Mouse (Mus musculus): ENCODE data around the gene Lmbrd1. TPM values are rescaled to one million over a fixed set of nuclear protein-coding genes. Genes with fewer than 3 reads are reported as not detected.

The Lmbrd1 gene
- total and polyA plus RNA-seq, 2 experiments from 2014 or later, result 32.7 to 45.5 TPM

GRCm38 (mm10) chr1:24686235-24687021 is 8.0 kb downstream of the Lmbrd1 start:
- no peak overlapping the region for H3K9ac ChIP-seq
- H3K27ac ChIP-seq (ENCODE audit: low read depth, low read length), result no peak overlapping the region
- H3K27me3 ChIP-seq (ENCODE audit: insufficient read depth, low read length), result no peaks in the 10 kb centered on the region
- TF ChIP-seq CTCF (IDR thresholded peaks at IDR 0.05; ENCODE audit: low read depth), result no peak
- 64% methylated on average over 4 of the region's 4 CpGs for WGBS
- no peak overlapping the region for H3K4me2 ChIP-seq (ENCODE audit: low read depth)
- no peaks in the 10 kb centered on the region for H3K9me3 ChIP-seq (ENCODE audit: low read length)
- DNase-seq (no peak), ATAC-seq (no peak)
- H3K4me3 ChIP-seq (ENCODE audit: low read depth, low read length), result no peak overlapping the region
- no peaks in the 10 kb centered on the region for H3K4me1 ChIP-seq (ENCODE audit: insufficient read depth)
- peaks cover 8% of the 10 kb centered on the region for H3K36me3 ChIP-seq (ENCODE audit: insufficient read depth)

GRCm38 (mm10) chr1:24697677-24698076 is 19.2 kb downstream of the Lmbrd1 start:
- no peaks in the 10 kb centered on the region for H3K4me1 ChIP-seq (ENCODE audit: insufficient read depth)
- no peak overlapping the region for H3K4me2 ChIP-seq (ENCODE audit: low read depth)
- peaks cover 6% of the 10 kb centered on the region; the same call in 1 of the 2 replicates for H3K36me3 ChIP-seq (ENCODE audit: insufficient read depth)
- ATAC-seq, result no peak
- no peak overlapping the region for H3K9ac ChIP-seq
- H3K27me3 ChIP-seq (ENCODE audit: insufficient read depth, low read length), result no peaks in the 10 kb centered on the region
- TF ChIP-seq CTCF (IDR thresholded peaks at IDR 0.05; ENCODE audit: low read depth), result no peak
- no peak overlapping the region for H3K27ac ChIP-seq (ENCODE audit: low read depth, low read length)
- no peak for DNase-seq
- WGBS, result 86% methylated on average over 3 of the region's 3 CpGs
- no peak overlapping the region for H3K4me3 ChIP-seq (ENCODE audit: low read depth, low read length)
- H3K9me3 ChIP-seq (ENCODE audit: low read length), result no peaks in the 10 kb centered on the region

DNA sequence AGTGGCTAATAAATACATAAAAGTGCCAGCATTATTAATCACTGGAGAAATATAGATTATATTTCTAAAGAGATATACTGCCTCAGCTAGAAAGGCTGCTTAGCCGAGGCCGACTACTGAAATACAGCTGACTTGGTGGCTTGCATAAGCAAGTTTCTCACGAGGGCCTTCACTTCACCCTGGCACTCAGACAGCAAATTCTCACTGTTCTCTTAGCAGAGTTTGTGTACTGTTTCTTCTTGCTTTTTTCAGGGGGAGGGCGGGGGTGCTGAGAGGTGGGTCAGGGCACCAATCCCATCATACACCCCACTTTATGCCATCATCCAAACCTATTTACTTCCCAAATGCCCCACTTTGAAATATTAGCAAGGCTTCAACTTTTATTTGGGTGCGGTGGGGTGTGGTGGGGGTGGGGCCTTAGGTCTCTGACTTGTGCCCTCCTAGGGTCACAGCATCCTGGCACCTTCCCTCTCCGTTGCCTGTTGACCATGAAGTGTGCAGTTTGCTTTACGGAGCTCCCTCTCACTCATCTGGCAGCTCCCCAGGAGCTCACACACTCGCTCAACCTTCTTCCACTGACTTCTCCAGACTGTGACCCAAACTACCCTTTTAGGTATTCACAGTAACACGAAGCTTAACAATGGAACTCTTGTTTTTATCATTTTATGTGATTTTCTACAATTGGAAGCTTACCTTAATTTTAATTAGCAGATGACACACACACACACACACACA is 19.9 kb downstream of the Lmbrd1 start:
- no peak overlapping the region for H3K4me3 ChIP-seq (ENCODE audit: low read depth, low read length)
- no peaks in the 10 kb centered on the region for H3K9me3 ChIP-seq (ENCODE audit: low read length)
- H3K4me1 ChIP-seq (ENCODE audit: insufficient read depth), result no peaks in the 10 kb centered on the region
- no peak for TF ChIP-seq CTCF (IDR thresholded peaks at IDR 0.05; ENCODE audit: low read depth)
- H3K36me3 ChIP-seq (ENCODE audit: insufficient read depth), result no peaks in the 10 kb centered on the region
- H3K27ac ChIP-seq (ENCODE audit: low read depth, low read length), result no peak overlapping the region
- H3K4me2 ChIP-seq (ENCODE audit: low read depth), result no peak overlapping the region
- H3K9ac ChIP-seq, result no peak overlapping the region
- WGBS, result 69% methylated on average over 9 of the region's 9 CpGs
- no peak for ATAC-seq
- H3K27me3 ChIP-seq (ENCODE audit: insufficient read depth, low read length), result no peaks in the 10 kb centered on the region
- DNase-seq, result no peak

DNA sequence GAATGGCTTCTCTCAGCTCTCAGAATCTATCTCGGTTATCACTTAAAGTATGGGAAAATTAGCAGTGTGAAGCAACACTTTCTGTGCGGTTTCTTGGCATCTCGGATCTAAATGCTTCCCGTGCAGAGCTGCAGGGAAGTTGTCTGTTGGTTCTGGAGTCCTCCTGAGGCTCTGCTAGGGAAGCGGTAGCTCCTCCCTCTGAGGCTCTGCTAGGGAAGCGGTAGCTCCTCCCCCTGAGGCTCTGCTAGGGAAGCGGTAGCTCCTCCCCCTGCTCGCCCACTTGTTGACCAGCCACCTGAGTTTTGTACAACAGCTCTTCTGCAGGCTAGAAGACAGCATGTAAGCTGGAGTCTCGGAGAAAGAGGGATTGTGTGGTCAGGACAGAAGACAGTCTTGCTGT is 20.9 kb downstream of the Lmbrd1 start:
- Histone ChIP-seq H3K27ac (ENCODE audit: low read depth, low read length) (no peak overlapping the region), H3K27me3 (ENCODE audit: insufficient read depth, low read length) (no peaks in the 10 kb centered on the region), H3K36me3 (ENCODE audit: insufficient read depth) (no peaks in the 10 kb centered on the region), H3K9ac (no peak overlapping the region), H3K4me2 (ENCODE audit: low read depth) (no peak overlapping the region), H3K4me1 (ENCODE audit: insufficient read depth) (no peaks in the 10 kb centered on the region), H3K9me3 (ENCODE audit: low read length) (no peaks in the 10 kb centered on the region), H3K4me3 (ENCODE audit: low read depth, low read length) (no peak overlapping the region)
- no peak for ATAC-seq
- no peak for DNase-seq
- TF ChIP-seq CTCF (IDR thresholded peaks at IDR 0.05; ENCODE audit: low read depth), result no peak
- 28% methylated on average over 9 of the region's 9 CpGs for WGBS

DNA sequence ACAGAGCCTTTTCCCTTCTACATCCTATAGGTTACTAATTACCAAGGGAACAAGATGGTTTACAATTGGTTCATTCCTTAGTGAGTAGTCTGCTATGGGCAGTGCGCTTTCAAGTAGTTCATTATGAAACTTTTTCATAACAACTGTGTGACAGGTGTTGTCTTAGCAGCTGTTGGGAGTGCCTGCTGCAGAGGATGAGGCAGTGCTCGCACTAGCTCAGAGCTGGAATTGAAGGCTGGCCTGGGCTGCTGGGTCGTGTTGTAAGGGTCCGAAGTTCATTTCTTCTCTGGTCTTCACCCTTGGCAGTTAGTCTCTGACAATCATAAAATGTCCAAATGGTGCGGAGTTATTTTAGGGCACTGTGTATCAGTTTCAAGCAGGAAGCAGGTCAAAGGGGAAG is 21.8 kb downstream of the Lmbrd1 start:
- Histone ChIP-seq H3K4me1 (ENCODE audit: insufficient read depth) (no peaks in the 10 kb centered on the region), H3K4me2 (ENCODE audit: low read depth) (no peak overlapping the region), H3K36me3 (ENCODE audit: insufficient read depth) (no peaks in the 10 kb centered on the region), H3K27me3 (ENCODE audit: insufficient read depth, low read length) (no peaks in the 10 kb centered on the region), H3K9me3 (ENCODE audit: low read length) (no peaks in the 10 kb centered on the region), H3K27ac (ENCODE audit: low read depth, low read length) (no peak overlapping the region), H3K4me3 (ENCODE audit: low read depth, low read length) (no peak overlapping the region), H3K9ac (no peak overlapping the region)
- WGBS, result 92% methylated on average over 5 of the region's 5 CpGs
- TF ChIP-seq CTCF (IDR thresholded peaks at IDR 0.05; ENCODE audit: low read depth), result no peak
- DNase-seq (no peak), ATAC-seq (no peak)

- Histone ChIP-seq H3K4me2 (ENCODE audit: low read depth) (no peak overlapping the region), H3K9ac (no peak overlapping the region), H3K36me3 (ENCODE audit: insufficient read depth) (peaks cover 4% of the 10 kb centered on the region; the same call in 1 of the 2 replicates), H3K4me1 (ENCODE audit: insufficient read depth) (no peaks in the 10 kb centered on the region), H3K27ac (ENCODE audit: low read depth, low read length) (no peak overlapping the region), H3K9me3 (ENCODE audit: low read length) (no peaks in the 10 kb centered on the region), H3K27me3 (ENCODE audit: insufficient read depth, low read length) (no peaks in the 10 kb centered on the region), H3K4me3 (ENCODE audit: low read depth, low read length) (no peak overlapping the region)
- TF ChIP-seq CTCF (IDR thresholded peaks at IDR 0.05; ENCODE audit: low read depth), result no peak
- ATAC-seq (no peak), DNase-seq (no peak)
- 73% methylated on average over 6 of the region's 6 CpGs for WGBS
These were observed 25.4 kb downstream of the Lmbrd1 start for GRCm38 (mm10) chr1:24703821-24704220.

- Histone ChIP-seq H3K4me3 (ENCODE audit: low read depth, low read length) (no peak overlapping the region), H3K27ac (ENCODE audit: low read depth, low read length) (no peak overlapping the region), H3K4me1 (ENCODE audit: insufficient read depth) (no peaks in the 10 kb centered on the region), H3K9me3 (ENCODE audit: low read length) (no peaks in the 10 kb centered on the region), H3K27me3 (ENCODE audit: insufficient read depth, low read length) (no peaks in the 10 kb centered on the region), H3K9ac (no peak overlapping the region), H3K36me3 (ENCODE audit: insufficient read depth) (peaks cover 10% of the 10 kb centered on the region; the same call in 1 of the 2 replicates), H3K4me2 (ENCODE audit: low read depth) (no peak overlapping the region)
- DNase-seq, result no peak
- WGBS, result 96% methylated on average over 4 of the region's 4 CpGs
- ATAC-seq, result no peak
- TF ChIP-seq CTCF (IDR thresholded peaks at IDR 0.05; ENCODE audit: low read depth), result no peak
These were observed 37.9 kb downstream of the Lmbrd1 start for GRCm38 (mm10) chr1:24716301-24716700.

Data from forebrain, postnatal 0 days (tissue).